Mouse (Mus musculus): ENCODE results near the gene Ccdc184. TPM values are rescaled to one million over a fixed set of nuclear protein-coding genes. Genes with fewer than 3 reads are reported as not detected.

Ccdc184 gene
- polyA plus RNA-seq, 1 experiment, result not detected

DNA sequence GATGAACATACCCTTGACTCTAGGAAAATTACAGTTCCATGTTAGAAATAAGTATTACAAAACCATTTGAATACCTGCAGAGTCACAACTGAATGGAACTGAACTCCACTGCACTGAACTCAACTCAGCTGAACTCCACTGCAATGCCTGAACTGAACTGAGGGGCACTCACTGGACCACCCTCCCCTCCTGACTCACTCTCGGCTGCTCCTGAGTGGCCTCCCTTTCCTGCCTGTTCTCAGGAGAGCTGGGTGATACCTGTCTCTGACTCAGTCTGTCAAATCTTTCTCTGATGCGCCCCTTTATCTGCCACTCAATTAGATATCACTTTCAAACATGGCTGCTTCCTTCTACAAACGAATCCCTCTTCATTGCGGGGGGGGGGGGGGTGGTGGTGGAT lies 12.8 kb upstream of the Ccdc184 start:
- Histone ChIP-seq H3K9me3 (no peaks in the 10 kb centered on the region), H3K4me3 (replicated peaks) (no peak overlapping the region), H3K36me3 (replicated peaks; ENCODE audit: low read length) (no peaks in the 10 kb centered on the region), H3K4me1 (peaks cover 18% of the 10 kb centered on the region), H3K27me3 (replicated peaks) (peaks cover 8% of the 10 kb centered on the region)
- TF ChIP-seq FLI1 (IDR thresholded peaks at IDR 0.05; ENCODE audit: low read length) (no peak), GATA1 (IDR thresholded peaks at IDR 0.05; ENCODE audit: borderline replicate concordance, low read length) (no peak)

DNA sequence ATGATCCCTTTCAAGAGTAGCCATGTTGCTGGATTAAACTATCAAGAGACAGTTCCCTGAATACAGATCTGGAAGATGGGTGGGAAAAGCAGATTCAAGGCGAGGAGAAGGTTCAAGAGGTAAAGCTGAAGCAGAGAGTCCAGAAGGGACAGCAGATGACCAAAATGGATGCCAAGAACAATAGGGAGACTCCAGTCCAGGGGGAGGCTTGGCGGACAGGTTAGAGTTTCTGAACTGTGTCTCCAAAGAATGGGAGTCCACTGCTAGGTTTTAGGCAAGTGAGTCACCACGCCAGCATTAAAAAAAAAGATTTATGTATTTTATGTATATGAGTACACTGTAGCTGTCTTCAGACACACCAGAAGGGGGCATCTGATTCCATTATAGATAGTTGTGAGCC lies 12.3 kb upstream of the Ccdc184 start:
- Histone ChIP-seq H3K4me1 (peaks cover 16% of the 10 kb centered on the region), H3K9me3 (no peaks in the 10 kb centered on the region), H3K36me3 (replicated peaks; ENCODE audit: low read length) (no peaks in the 10 kb centered on the region), H3K27me3 (replicated peaks) (peaks cover 10% of the 10 kb centered on the region), H3K4me3 (replicated peaks) (no peak overlapping the region)
- TF ChIP-seq GATA1 (IDR thresholded peaks at IDR 0.05; ENCODE audit: borderline replicate concordance, low read length) (no peak), FLI1 (IDR thresholded peaks at IDR 0.05; ENCODE audit: low read length) (no peak)

DNA sequence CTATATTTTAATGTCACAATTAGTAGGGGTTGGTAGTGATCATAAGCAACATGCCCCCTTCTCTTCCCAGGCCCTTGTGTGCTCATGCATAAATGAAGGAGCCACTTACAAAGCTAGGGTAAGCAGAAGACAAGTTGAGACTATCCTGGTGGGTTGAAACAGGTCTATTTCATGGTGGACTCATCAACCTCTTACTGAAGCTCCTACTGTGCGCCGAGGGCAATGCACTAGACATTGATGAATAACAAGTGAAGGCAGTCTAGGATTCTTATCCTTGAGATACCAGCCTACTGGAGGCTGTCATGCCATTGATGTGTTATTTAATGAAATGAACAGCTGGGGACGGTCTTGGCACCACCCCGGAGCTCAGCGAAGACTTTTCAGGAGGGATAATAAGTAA lies 11.7 kb upstream of the Ccdc184 start:
- TF ChIP-seq FLI1 (IDR thresholded peaks at IDR 0.05; ENCODE audit: low read length), result no peak
- TF ChIP-seq GATA1 (IDR thresholded peaks at IDR 0.05; ENCODE audit: borderline replicate concordance, low read length), result no peak
- Histone ChIP-seq H3K36me3 (replicated peaks; ENCODE audit: low read length) (no peaks in the 10 kb centered on the region), H3K4me1 (peaks cover 16% of the 10 kb centered on the region), H3K27me3 (replicated peaks) (peaks cover 12% of the 10 kb centered on the region), H3K4me3 (replicated peaks) (no peak overlapping the region), H3K9me3 (no peaks in the 10 kb centered on the region)

DNA sequence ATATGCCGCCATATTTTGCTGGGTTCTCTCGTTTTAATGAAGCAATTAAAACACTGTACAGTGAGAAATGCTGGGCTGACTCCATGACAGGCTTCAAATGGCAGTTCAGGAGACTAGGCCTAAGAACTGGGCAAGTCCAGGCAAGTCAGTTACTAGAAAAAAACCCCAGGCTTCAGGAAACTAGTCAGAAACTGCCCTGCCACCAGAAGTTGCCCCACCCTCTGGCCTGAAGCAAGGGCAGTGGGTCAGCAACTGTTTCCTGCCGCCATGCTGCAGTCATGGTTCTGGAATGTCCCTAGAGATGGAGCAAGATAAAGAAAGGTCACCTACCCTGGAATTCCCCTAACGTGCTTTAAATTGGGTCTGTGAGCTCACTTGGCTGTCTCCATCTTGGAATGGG lies 11.0 kb upstream of the Ccdc184 start:
- Histone ChIP-seq H3K4me1 (peaks cover 16% of the 10 kb centered on the region), H3K4me3 (replicated peaks) (no peak overlapping the region), H3K36me3 (replicated peaks; ENCODE audit: low read length) (no peaks in the 10 kb centered on the region), H3K9me3 (no peaks in the 10 kb centered on the region), H3K27me3 (replicated peaks) (peaks cover 13% of the 10 kb centered on the region)
- TF ChIP-seq GATA1 (IDR thresholded peaks at IDR 0.05; ENCODE audit: borderline replicate concordance, low read length) (no peak), FLI1 (IDR thresholded peaks at IDR 0.05; ENCODE audit: low read length) (no peak)

DNA sequence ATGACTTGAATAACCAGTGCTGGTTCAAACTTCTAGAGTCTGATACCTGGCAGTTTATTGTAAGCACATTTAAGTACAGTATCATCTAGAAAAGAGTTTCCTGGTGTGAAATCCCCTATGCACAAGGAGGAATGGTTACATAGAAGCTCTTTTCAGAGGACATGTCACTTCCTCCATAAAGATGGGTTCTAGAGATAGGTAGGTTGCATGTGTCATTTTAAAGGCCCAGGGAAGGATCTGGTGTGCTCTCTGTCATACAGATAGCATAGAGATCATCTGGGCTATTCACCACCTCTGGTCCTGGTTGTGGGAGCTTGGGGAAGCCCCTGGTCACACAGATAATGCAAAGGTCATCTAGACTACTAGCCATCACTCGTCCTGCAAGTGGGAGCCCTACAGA lies 9.7 kb upstream of the Ccdc184 start:
- no peak overlapping the region for H3K4me3 ChIP-seq (replicated peaks)
- H3K27me3 ChIP-seq (replicated peaks), result peaks cover 22% of the 10 kb centered on the region
- H3K4me1 ChIP-seq, result peaks cover 16% of the 10 kb centered on the region
- no peaks in the 10 kb centered on the region for H3K36me3 ChIP-seq (replicated peaks; ENCODE audit: low read length)
- no peak for TF ChIP-seq FLI1 (IDR thresholded peaks at IDR 0.05; ENCODE audit: low read length)
- TF ChIP-seq GATA1 (IDR thresholded peaks at IDR 0.05; ENCODE audit: borderline replicate concordance, low read length), result no peak
- no peaks in the 10 kb centered on the region for H3K9me3 ChIP-seq

DNA sequence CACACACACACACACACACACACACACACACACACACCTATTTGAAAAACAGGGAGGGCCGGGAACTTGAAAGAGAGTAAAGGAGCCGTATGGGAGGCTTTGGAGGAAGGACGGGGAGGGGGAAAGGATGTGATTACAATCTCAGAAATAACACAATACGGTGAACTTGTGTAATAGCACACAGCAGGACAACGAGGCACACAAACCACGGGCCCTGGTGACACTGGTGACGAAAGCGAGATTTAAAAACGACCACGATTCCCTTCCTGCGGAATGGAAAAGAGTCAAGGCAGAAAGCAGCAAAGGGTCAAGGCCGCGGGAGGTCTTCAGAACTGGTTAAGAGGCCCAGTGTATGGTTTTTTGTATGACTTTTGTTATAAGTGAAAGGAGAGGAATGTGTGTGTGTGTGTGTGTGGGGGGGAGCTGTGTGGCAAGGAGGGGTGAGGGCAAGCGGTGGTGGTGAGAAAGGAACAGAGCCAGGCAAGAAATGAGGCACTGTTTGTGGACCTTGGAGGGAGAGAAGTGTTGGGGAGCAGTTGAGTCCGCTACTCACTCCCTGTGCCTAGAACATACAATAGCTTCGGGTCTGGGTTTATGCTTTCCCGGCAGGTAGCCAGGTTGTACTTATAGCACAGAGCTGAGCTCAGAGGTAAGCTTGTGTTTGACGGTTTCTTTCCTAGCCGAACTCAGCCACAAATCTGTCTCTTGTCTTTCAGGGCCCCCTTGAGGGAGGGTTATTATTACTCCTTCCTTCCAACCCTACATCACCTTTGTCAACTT lies 5.7 kb upstream of the Ccdc184 start:
- TF ChIP-seq GATA1 (IDR thresholded peaks at IDR 0.05; ENCODE audit: borderline replicate concordance, low read length), result no peak
- TF ChIP-seq FLI1 (IDR thresholded peaks at IDR 0.05; ENCODE audit: low read length), result no peak
- Histone ChIP-seq H3K9me3 (no peaks in the 10 kb centered on the region), H3K27me3 (replicated peaks) (peaks cover 52% of the 10 kb centered on the region), H3K4me3 (replicated peaks) (no peak overlapping the region), H3K4me1 (0 out of 2 replicates have a peak, but pooled peaks cover 5% of the 10 kb centered on the region), H3K36me3 (replicated peaks; ENCODE audit: low read length) (no peaks in the 10 kb centered on the region)

DNA sequence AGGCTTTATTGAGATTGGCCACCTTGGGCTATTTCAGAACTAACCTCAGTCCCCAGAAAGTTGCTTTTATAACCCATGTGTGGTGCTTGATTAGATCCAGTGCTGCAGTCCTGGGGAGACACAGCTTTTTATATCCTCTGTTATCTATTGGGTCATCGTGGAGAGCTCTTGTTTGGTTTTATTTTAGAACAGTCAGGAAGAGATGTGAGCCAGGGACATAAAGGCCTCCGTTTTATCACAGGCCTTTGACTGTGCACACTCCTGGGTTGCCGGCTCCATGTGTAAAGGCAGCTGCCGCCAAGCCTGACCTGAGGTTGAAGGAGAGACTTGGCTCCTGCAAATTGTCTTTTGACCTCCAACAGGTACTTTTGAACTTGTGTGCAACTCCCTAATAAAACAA lies 4.4 kb upstream of the Ccdc184 start:
- Histone ChIP-seq H3K9me3 (no peaks in the 10 kb centered on the region), H3K4me1 (peaks cover 5% of the 10 kb centered on the region), H3K4me3 (replicated peaks) (no peak overlapping the region), H3K27me3 (replicated peaks) (peaks cover 62% of the 10 kb centered on the region), H3K36me3 (replicated peaks; ENCODE audit: low read length) (no peaks in the 10 kb centered on the region)
- TF ChIP-seq GATA1 (IDR thresholded peaks at IDR 0.05; ENCODE audit: borderline replicate concordance, low read length), result no peak
- TF ChIP-seq FLI1 (IDR thresholded peaks at IDR 0.05; ENCODE audit: low read length), result no peak

DNA sequence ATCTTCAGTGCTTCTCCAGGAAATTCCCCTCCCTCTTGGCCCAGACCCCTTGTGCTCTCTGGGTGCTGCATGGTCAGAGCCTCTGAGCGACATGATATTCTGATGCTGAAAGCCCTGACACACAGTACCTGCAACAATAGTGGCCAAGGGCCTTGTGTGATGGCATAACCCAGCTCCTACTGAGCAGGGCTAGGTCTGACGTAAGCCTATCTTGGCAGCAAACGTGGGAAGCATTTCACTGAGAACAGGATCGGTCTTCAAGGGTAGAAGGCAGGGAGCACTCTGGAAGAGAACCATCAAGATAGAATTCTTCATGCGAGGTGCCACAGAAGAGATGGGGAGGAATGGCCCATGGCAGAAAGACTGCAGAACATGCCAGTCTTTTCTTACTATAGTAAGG lies 1.4 kb upstream of the Ccdc184 start, which contains the start of gene Asb8:
Gene Asb8 (minus strand): TSS at position 101 of the 400 bp plus-strand sequence.
- Histone ChIP-seq H3K4me3 (replicated peaks) (no peak within 1 kb of the TSS), H3K4me1 (peaks cover 22% of the 10 kb centered on the region), H3K9me3 (no peaks in the 10 kb centered on the region), H3K27me3 (replicated peaks) (peaks cover 86% of the 10 kb centered on the region), H3K36me3 (replicated peaks; ENCODE audit: low read length) (no peaks in the 10 kb centered on the region)
- TF ChIP-seq FLI1 (IDR thresholded peaks at IDR 0.05; ENCODE audit: low read length) (no peak), GATA1 (IDR thresholded peaks at IDR 0.05; ENCODE audit: borderline replicate concordance, low read length) (no peak)

DNA sequence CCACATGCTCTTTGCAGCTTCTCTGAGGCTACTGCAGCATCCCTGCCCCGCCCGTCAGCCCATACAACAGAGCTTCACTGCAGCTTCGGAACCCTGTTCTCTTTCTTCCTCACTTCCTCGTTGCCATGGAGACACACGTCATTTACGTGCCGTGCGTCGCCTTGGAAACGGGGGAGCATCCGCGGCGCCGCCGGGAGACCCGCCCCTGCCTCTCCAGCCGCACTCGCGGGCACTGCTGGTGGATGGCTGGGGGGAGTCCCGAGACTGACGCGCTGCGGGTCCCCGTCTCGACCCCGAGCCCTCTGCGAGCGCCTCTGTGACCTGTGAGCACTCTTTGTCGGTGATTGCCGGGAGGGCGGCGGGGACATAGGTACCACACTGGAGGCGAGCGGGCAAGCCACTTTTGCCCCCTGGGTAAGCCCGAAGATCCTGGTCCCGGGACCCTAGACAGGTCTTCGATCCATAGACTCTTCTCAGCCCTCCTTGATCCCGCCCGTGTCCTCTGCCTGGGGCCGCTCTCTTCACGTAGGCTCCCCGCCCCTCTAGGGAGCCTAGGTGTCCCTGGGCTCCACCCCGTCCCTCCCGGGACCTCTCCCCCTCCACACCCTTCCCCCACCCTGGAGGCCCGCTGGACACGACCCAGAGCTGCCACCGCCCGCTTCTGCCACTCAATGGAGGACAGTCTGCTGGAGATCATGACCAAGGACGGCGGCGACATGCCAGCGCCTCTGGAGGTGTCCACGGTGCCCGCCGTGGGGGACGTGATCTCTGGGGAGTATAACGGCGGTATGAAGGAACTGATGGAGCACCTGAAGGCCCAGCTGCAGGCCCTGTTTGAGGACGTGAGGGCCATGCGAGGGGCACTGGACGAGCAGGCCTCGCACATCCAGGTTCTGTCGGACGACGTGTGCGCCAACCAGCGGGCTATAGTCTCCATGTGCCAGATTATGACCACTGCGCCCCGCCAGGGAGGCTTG lies 975 bp downstream of the Ccdc184 start:
- H3K4me1 ChIP-seq, result peaks cover 22% of the 10 kb centered on the region
- no peak for TF ChIP-seq FLI1 (IDR thresholded peaks at IDR 0.05; ENCODE audit: low read length)
- no peak for TF ChIP-seq GATA1 (IDR thresholded peaks at IDR 0.05; ENCODE audit: borderline replicate concordance, low read length)
- no peaks in the 10 kb centered on the region for H3K36me3 ChIP-seq (replicated peaks; ENCODE audit: low read length)
- H3K4me3 ChIP-seq (replicated peaks), result peak overlapping the region; percentile 86
- no peaks in the 10 kb centered on the region for H3K9me3 ChIP-seq
- peaks cover 92% of the 10 kb centered on the region for H3K27me3 ChIP-seq (replicated peaks)

DNA sequence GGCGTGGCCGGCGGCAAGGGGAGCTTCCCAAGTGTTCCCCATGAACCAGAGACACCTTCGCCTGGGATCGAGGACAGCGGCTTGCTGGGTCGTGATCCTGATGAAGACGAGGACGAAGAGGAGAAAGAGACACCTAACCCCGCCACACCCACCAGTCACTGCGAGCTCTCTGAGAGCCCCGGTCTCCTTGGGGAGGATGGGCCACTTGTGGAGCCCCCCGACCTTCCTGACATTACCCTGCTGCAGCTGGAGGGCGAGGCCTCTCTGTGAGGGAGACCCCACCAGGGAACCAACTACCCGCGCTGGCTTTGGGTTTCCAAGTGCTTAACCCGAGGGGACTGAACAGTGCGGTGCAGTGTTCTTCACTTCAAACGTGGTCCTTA lies 1.7 kb downstream of the Ccdc184 start:
- Histone ChIP-seq H3K36me3 (replicated peaks; ENCODE audit: low read length) (no peaks in the 10 kb centered on the region), H3K27me3 (replicated peaks) (peaks cover 95% of the 10 kb centered on the region), H3K4me3 (replicated peaks) (peak overlapping the region; percentile 76), H3K4me1 (peaks cover 22% of the 10 kb centered on the region), H3K9me3 (no peaks in the 10 kb centered on the region)
- TF ChIP-seq GATA1 (IDR thresholded peaks at IDR 0.05; ENCODE audit: borderline replicate concordance, low read length) (no peak), FLI1 (IDR thresholded peaks at IDR 0.05; ENCODE audit: low read length) (no peak)
